Mouse (Mus musculus) ES-Bruce4 (cell line): ENCODE data around the gene Hsd3b2. TPM values are rescaled to one million over a fixed set of nuclear protein-coding genes. Genes with fewer than 3 reads are reported as not detected.
"Not testable (repeated sequence)": the region's sequence is repeated elsewhere in the genome, so short reads cannot be mapped to it uniquely, and the experiment has no call there.

Experiments used
- H3K27ac ChIP-seq: 2 replicates; pipeline ENCODE4 v1.5.1; 2012; ENCODE audit warnings: low read length, inconsistent platforms; ENCODE audit not compliant: insufficient read depth
- H3K27me3 ChIP-seq: 2 replicates; pipeline ENCODE4 v1.6.1; 2012; ENCODE audit warnings: mild to moderate bottlenecking, low read length, inconsistent platforms; ENCODE audit not compliant: control insufficient read depth, poor library complexity, insufficient read depth, severe bottlenecking
- H3K36me3 ChIP-seq: 2 replicates; pipeline ENCODE4 v1.6.1; 2012; ENCODE audit warnings: inconsistent platforms, mild to moderate bottlenecking, low read length, moderate library complexity; ENCODE audit not compliant: control insufficient read depth, poor library complexity, insufficient read depth, severe bottlenecking
- H3K4me1 ChIP-seq: one replicate; pipeline ENCODE4 v1.8.1; 2011; ENCODE audit warnings: low read length; ENCODE audit not compliant: control insufficient read depth, insufficient read depth
- H3K4me3 ChIP-seq: 2 replicates; pipeline ENCODE4 v1.5.1; 2011; ENCODE audit warnings: low read depth, mild to moderate bottlenecking, low read length
- H3K9ac ChIP-seq: 2 replicates; pipeline ENCODE4 v1.6.1; 2012; ENCODE audit warnings: low read depth, mild to moderate bottlenecking, inconsistent platforms; ENCODE audit not compliant: poor library complexity, severe bottlenecking
- H3K9me3 ChIP-seq: replicated peaks from 2 replicates; pipeline ENCODE4 v1.6.1; 2012; ENCODE audit warnings: mild to moderate bottlenecking, low read length, inconsistent platforms; ENCODE audit not compliant: control insufficient read depth, poor library complexity, insufficient read depth, severe bottlenecking
- CTCF ChIP-seq: IDR thresholded peaks from one replicate; pipeline ENCODE4 v1.8.1; 2011; ENCODE audit warnings: low read depth, low read length
- EP300 ChIP-seq: IDR thresholded peaks from 2 replicates; pipeline ENCODE4 v1.6.1; 2011; ENCODE audit warnings: low read depth, low read length; ENCODE audit not compliant: insufficient read depth
- POLR2A ChIP-seq: IDR thresholded peaks from one replicate; pipeline ENCODE4 v1.8.1; 2011; ENCODE audit warnings: low read length; ENCODE audit not compliant: insufficient read depth
- polyA plus RNA-seq: library from polyadenylated mRNA; stranded (reverse); fragments of >200 nt; gene quantifications from 2 replicates; pipeline ENCODE4 v1.2.4, GENCODE M21; 2011; ENCODE audit warnings: low read depth; ENCODE audit not compliant: missing spikeins, insufficient read depth, insufficient read length

Hsd3b2 gene
- 0.34 TPM in 1 of 2 replicates, not detected in the other for polyA plus RNA-seq

DNA sequence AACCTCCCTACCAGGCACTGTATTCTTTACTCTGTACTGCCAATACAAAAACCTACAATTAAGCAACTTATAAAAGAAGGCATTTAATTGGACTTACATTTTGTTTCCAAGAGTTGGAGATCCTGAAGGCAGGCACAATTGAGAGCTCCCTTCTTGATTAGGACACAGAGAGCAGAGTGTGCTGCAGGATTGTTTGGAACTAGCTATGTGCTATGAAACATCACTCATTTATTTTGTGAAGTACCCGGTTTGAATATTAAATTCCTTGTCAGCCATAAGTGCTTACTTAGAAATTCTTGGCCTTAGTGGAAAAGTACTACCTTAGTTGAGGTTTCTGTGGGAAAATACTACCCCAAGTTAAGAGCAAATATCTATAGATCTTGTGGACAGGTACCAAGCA is at the start of gene Hsd3b2:
Gene Hsd3b2 (minus strand): TSS at position 168 of the 400 bp plus-strand sequence.
- no peak within 1 kb of the TSS for H3K27ac ChIP-seq
- no peaks in the 10 kb centered on the region for H3K27me3 ChIP-seq
- no peaks in the 10 kb centered on the region for H3K36me3 ChIP-seq
- no peak for TF ChIP-seq EP300
- no peaks in the 10 kb centered on the region for H3K4me1 ChIP-seq
- H3K4me3 ChIP-seq = no peak within 1 kb of the TSS
- no peaks in the 10 kb centered on the region for H3K9me3 ChIP-seq
- H3K9ac ChIP-seq = no peak within 1 kb of the TSS

DNA sequence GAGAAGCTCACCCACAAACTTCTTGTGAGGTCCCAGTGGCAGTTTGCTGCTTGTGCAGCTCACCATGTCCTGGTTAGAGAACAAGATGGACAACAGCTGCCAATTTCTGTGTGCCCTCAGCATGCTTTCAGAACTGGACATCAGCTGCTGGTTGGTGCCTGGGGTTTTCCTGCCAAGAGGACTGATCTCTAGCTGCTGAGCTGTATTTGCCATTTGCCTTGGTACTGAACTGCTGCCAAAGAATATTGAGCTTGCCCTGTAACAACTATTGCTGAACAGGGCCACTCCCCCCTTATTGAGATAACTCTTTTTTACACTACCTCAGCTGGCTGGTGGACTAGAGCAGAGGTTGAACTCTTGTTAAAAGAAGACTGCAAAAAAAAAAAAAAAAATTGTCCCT is 39.8 kb upstream of the Hsd3b2 start:
- no peaks in the 10 kb centered on the region for H3K9me3 ChIP-seq
- H3K9ac ChIP-seq = no peak overlapping the region
- no peaks in the 10 kb centered on the region for H3K27me3 ChIP-seq
- H3K4me1 ChIP-seq = no peaks in the 10 kb centered on the region
- H3K36me3 ChIP-seq = no peaks in the 10 kb centered on the region
- H3K4me3 ChIP-seq = no peak overlapping the region
- H3K27ac ChIP-seq = no peak overlapping the region
- TF ChIP-seq POLR2A (no peak), EP300 (no peak)

GRCm38 (mm10) chr3:98756836-98757235 is 32.5 kb upstream of the Hsd3b2 start:
- no peak overlapping the region for H3K27ac ChIP-seq
- H3K36me3 ChIP-seq = no peaks in the 10 kb centered on the region
- H3K9ac ChIP-seq = no peak overlapping the region
- no peaks in the 10 kb centered on the region for H3K4me1 ChIP-seq
- TF ChIP-seq POLR2A (no peak), EP300 (no peak), CTCF (no peak)
- no peaks in the 10 kb centered on the region for H3K9me3 ChIP-seq
- no peaks in the 10 kb centered on the region for H3K27me3 ChIP-seq
- no peak overlapping the region for H3K4me3 ChIP-seq

DNA sequence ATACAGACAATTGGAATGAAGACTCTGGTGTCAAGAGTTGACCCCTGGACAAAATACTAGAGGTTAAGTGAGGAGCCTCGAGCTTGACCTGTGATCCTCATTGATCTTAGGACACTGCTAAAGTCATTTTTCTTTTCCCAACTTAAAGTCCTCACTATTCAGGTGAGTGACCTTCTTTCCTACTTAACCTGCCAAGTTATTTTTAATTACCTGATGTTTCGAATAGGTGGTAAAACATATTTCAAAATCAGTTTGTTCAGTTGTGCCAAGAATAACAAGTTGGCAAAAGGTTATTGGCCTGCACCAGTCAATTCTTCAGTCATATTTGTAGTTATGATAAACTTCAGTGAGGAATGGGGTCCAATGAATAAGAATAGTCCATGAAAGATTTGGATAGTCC is 27.8 kb upstream of the Hsd3b2 start:
- Histone ChIP-seq H3K9ac (no peak overlapping the region), H3K27me3 (no peaks in the 10 kb centered on the region), H3K4me1 (no peaks in the 10 kb centered on the region), H3K27ac (no peak overlapping the region), H3K4me3 (no peak overlapping the region), H3K9me3 (no peaks in the 10 kb centered on the region), H3K36me3 (no peaks in the 10 kb centered on the region)
- TF ChIP-seq CTCF (no peak), EP300 (no peak), POLR2A (no peak)

DNA sequence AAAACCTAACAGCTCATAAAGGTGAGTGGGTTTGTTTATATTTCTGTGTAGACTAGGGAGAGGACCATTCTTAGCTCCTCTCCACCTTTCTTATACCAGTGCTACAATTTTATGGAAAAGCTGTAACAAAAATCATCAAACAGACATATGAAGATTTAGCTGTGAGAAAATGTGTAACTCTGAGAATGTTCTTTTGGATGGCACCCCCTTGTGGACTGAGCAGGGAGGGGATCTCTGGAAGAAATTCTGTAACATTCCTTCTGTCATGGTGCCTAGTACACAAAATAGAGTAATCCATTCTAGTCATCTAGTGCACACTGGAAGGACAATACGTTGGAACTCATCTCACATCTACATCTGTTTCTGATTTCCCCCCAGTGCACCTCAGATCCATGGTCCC is 16.7 kb upstream of the Hsd3b2 start:
- not testable (repeated sequence) for H3K36me3 ChIP-seq, H3K9me3 ChIP-seq, H3K27me3 ChIP-seq, H3K4me3 ChIP-seq, H3K9ac ChIP-seq, H3K4me1 ChIP-seq, H3K27ac ChIP-seq

- H3K4me3 ChIP-seq = no peak overlapping the region
- H3K9me3 ChIP-seq = 0 out of 2 replicates have a peak, but pooled peaks cover 4% of the 10 kb centered on the region
- H3K9ac ChIP-seq = no peak overlapping the region
- TF ChIP-seq CTCF (no peak), POLR2A (no peak), EP300 (peak; percentile 85)
- no peaks in the 10 kb centered on the region for H3K36me3 ChIP-seq
- H3K4me1 ChIP-seq = no peaks in the 10 kb centered on the region
- H3K27me3 ChIP-seq = no peaks in the 10 kb centered on the region
- H3K27ac ChIP-seq = peak overlapping the region; percentile 67; the same call in 1 of the 2 replicates
Measured at GRCm38 (mm10) chr3:98734340-98734739, 10.0 kb upstream of the Hsd3b2 start.

DNA sequence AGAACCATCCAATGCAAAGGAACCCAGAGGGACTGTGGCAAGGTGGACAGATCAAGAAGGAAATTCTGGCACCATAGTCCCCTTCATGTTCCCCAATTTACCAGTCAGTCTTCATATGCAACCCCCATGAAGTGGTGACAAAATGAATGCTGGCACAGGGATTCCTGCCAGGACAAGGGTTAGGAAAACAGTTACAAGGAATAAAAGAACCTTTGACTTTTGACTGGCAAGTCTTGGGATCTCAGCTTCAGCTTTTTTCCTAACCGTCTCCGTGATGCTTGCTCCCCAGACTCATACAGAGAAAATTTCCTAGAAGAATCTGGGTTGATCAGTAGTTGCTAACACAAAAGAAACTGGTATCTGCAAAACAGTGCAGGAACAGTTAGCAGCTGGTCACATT is 9.4 kb upstream of the Hsd3b2 start:
- H3K9me3 ChIP-seq = 0 out of 2 replicates have a peak, but pooled peaks cover 4% of the 10 kb centered on the region
- no peak overlapping the region for H3K9ac ChIP-seq
- no peak overlapping the region for H3K27ac ChIP-seq
- H3K4me3 ChIP-seq = no peak overlapping the region
- H3K36me3 ChIP-seq = no peaks in the 10 kb centered on the region
- TF ChIP-seq POLR2A (no peak), CTCF (no peak), EP300 (no peak)
- no peaks in the 10 kb centered on the region for H3K27me3 ChIP-seq
- no peaks in the 10 kb centered on the region for H3K4me1 ChIP-seq
